Mouse (Mus musculus) kidney, adult 2 months (tissue): Measurements from ENCODE around the gene Cdh6.

ENCODE experiments used
- CTCF ChIP-seq: fragments of 200-500 bp; conservative IDR thresholded peaks from 2 replicates; pipeline ENCODE4 v1.5.1; 2011; ENCODE audit warnings: low read depth, mild to moderate bottlenecking, control low read depth, low read length, moderate library complexity, mixed read lengths; ENCODE audit not compliant: insufficient read depth, insufficient read length
- POLR2A ChIP-seq: fragments of 200-500 bp; IDR thresholded peaks from one replicate; pipeline ENCODE4 v1.6.1; 2011; ENCODE audit warnings: low read depth, low read length, control low read depth

DNA sequence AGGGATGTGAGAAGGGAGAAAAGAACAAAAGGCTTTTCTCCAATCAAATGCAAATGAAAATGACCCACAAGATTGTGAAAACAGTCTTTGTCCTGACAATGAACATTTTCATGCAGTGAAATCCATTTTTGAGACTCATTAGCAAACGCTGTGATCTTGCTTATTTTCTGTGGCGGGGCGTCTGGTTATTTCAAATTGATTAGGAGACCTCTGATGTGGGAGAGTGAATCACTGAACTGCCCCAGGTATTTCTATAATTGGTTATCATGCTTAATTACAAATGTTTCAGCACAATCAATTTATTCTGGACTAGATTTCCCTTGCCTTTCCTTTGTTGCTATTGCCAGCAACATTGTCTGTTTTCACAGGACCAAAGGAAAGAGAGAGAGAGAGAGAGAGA lies 44.3 kb upstream of the Cdh6 start:
- TF ChIP-seq CTCF (no peak), POLR2A (no peak)
